24 mouse cellular contexts compared by ENCODE assay signal in genomic region chr7:126340896-126341295, GRCm38 (mm10). TPM values are rescaled to one million over a fixed set of nuclear protein-coding genes. Genes with fewer than 3 reads are reported as not detected.
A peak's percentile ranks its signal among the peaks of the same experiment; 100 is the strongest.
DNase-seq lines count a peak whose midpoint lies in the region; ATAC-seq and TF ChIP-seq lines count a peak whose summit lies in the region.
"Had no signal": no experiment of that assay in that cellular context is flagged by ENCODE, and none has a peak within 500 bp of the region (broad histone marks: within the 10 kb centered on the region; RNA-seq: fewer than 3 reads in every experiment).

No protein-coding gene starts in this region.

- no peak for ATAC-seq in heart, embryonic 13.5 days (ENCODE audit: extremely low read depth, insufficient number of reproducible peaks, low FRiP score, low TSS enrichment)
- no peak for ATAC-seq in limb, embryonic 13.5 days (ENCODE audit: low FRiP score, low read depth)
- peak; percentile 42; the same call in 1 of the 2 replicates for ATAC-seq in intestine, embryonic 15.5 days
- ATAC-seq: forebrain, embryonic 15.5 days; hindbrain, postnatal 0 days had no signal

- H3K4me3 ChIP-seq in heart, embryonic 13.5 days: no peak overlapping the region
- H3K4me3 ChIP-seq in limb, embryonic 13.5 days: no peak overlapping the region
- H3K4me3 ChIP-seq in limb, embryonic 10.5 days: no peak overlapping the region
- H3K4me3 ChIP-seq in CH12.LX (replicated peaks in 1 of 3; ENCODE audit: low read depth in 2 of 3, low read length in 2 of 3, poor library complexity in 1 of 3): no peak overlapping the region
- no peak overlapping the region for H3K4me3 ChIP-seq in intestine, embryonic 15.5 days (replicated peaks)
- H3K4me3 ChIP-seq: embryonic facial prominence, embryonic 15.5 days; forebrain, embryonic 15.5 days had no signal

- DNase-seq in heart, adult 11 months: no peak
- no peak for DNase-seq in limb, embryonic 10.5 days (ENCODE audit: low spot score)
- DNase-seq in CH12.LX (ENCODE audit: extremely low read depth): peak; percentile 52
- no peak for DNase-seq in spleen, postnatal 36 days (ENCODE audit: low spot score in 2 of 2)
- no peak for DNase-seq in adipocyte (ENCODE audit: low spot score)
- DNase-seq: adrenal gland, postnatal 10 days; B cell, adult 2 months; cerebellum, adult 2 months; cerebellum, postnatal 25 days; embryo, embryonic 11 days; gastrocnemius, postnatal 10 days; left cerebral cortex, postnatal 4 days; lung, adult 18-20 months; lung, postnatal 14 days; midbrain, embryonic 14.5 days; right cerebral cortex, postnatal 14 days; thymus, postnatal 4 days had no signal

- 21% methylated on average over 6 of the region's 6 CpGs for WGBS in heart, embryonic 13.5 days
- WGBS in limb, embryonic 13.5 days: 47% methylated on average over 6 of the region's 6 CpGs
- WGBS in limb, embryonic 10.5 days: 59% methylated on average over 6 of the region's 6 CpGs
- 38% methylated on average over 6 of the region's 6 CpGs for WGBS in intestine, embryonic 15.5 days

- 0 out of 2 replicates have a peak overlapping the region, but pooled peaks have one; percentile 25 for H3K9ac ChIP-seq in heart, embryonic 13.5 days
- H3K9ac ChIP-seq in limb, embryonic 13.5 days: peak overlapping the region; percentile 25; the same call in 1 of the 2 replicates
- H3K9ac ChIP-seq in CH12.LX (ENCODE audit: insufficient read depth, low read depth): no peak overlapping the region
- H3K9ac ChIP-seq in intestine, embryonic 15.5 days: no peak overlapping the region
- H3K9ac ChIP-seq: embryonic facial prominence, embryonic 15.5 days; forebrain, embryonic 15.5 days had no signal

- dilution Hi-C loops in CH12.LX (cut with MboI; ENCODE audit: extremely low pct_ligation_motif_present, extremely low pct_unique_long_range_greater_than_20kb, low sequenced_read_pairs): no loop called here

- no peak overlapping the region for H3K4me2 ChIP-seq in heart, embryonic 13.5 days
- H3K4me2 ChIP-seq in limb, embryonic 13.5 days (replicated peaks): no peak overlapping the region
- peak overlapping the region; percentile 54 for H3K4me2 ChIP-seq in CH12.LX (ENCODE audit: insufficient read depth, low read depth, poor library complexity, severe bottlenecking)
- H3K4me2 ChIP-seq in intestine, embryonic 15.5 days (replicated peaks): no peak overlapping the region
- H3K4me2 ChIP-seq: embryonic facial prominence, embryonic 15.5 days; forebrain, embryonic 15.5 days had no signal

- no peak for TF ChIP-seq POLR2A in CH12.LX (IDR thresholded peaks at IDR 0.05; ENCODE audit: low read depth, low read length)

- peak; percentile 30; the same call in 1 of the 2 replicates for TF ChIP-seq EP300 in CH12.LX (IDR thresholded peaks at IDR 0.05; ENCODE audit: low read length)

- H3K36me3 ChIP-seq in heart, embryonic 13.5 days: no peaks in the 10 kb centered on the region
- no peaks in the 10 kb centered on the region for H3K36me3 ChIP-seq in limb, embryonic 13.5 days
- H3K36me3 ChIP-seq in limb, embryonic 10.5 days: no peaks in the 10 kb centered on the region
- H3K36me3 ChIP-seq in CH12.LX (replicated peaks in 1 of 2; ENCODE audit: control insufficient read depth in 1 of 2, insufficient read depth in 1 of 2, low read length in 1 of 2): no peaks in the 10 kb centered on the region
- no peaks in the 10 kb centered on the region for H3K36me3 ChIP-seq in intestine, embryonic 15.5 days
- H3K36me3 ChIP-seq: embryonic facial prominence, embryonic 15.5 days; forebrain, embryonic 15.5 days had no signal

- TF ChIP-seq CTCF in CH12.LX (conservative IDR thresholded peaks at IDR 0.05 in 1 of 2, IDR thresholded peaks at IDR 0.05 in 1 of 2; ENCODE audit: low read depth in 2 of 2, low read length in 2 of 2): no peak

- no peak overlapping the region; the same call in 1 of the 2 replicates for H3K27ac ChIP-seq in heart, embryonic 13.5 days (replicated peaks)
- H3K27ac ChIP-seq in limb, embryonic 13.5 days: no peak overlapping the region
- no peak overlapping the region for H3K27ac ChIP-seq in limb, embryonic 10.5 days
- no peak overlapping the region for H3K27ac ChIP-seq in CH12.LX (ENCODE audit: insufficient read depth, low read depth)
- H3K27ac ChIP-seq in intestine, embryonic 15.5 days: peak overlapping the region; percentile 64
- H3K27ac ChIP-seq: embryonic facial prominence, embryonic 15.5 days; forebrain, embryonic 15.5 days; hindbrain, postnatal 0 days; kidney, postnatal 0 days had no signal

- peaks cover 13% of the 10 kb centered on the region; the same call in 1 of the 2 replicates for H3K4me1 ChIP-seq in heart, embryonic 13.5 days
- peaks cover 14% of the 10 kb centered on the region; the same call in 1 of the 2 replicates for H3K4me1 ChIP-seq in limb, embryonic 13.5 days
- no peaks in the 10 kb centered on the region; the same call in 1 of the 2 replicates for H3K4me1 ChIP-seq in limb, embryonic 10.5 days
- H3K4me1 ChIP-seq in CH12.LX (ENCODE audit: control insufficient read depth in 1 of 2, insufficient read depth in 2 of 2): peaks cover 11 to 22% of the 10 kb centered on the region in 2 experiments
- peaks cover 4% of the 10 kb centered on the region; the same call in 1 of the 2 replicates for H3K4me1 ChIP-seq in intestine, embryonic 15.5 days (replicated peaks)
- H3K4me1 ChIP-seq: forebrain, embryonic 15.5 days had no signal

- no peaks in the 10 kb centered on the region for H3K9me3 ChIP-seq in heart, embryonic 13.5 days
- no peaks in the 10 kb centered on the region for H3K9me3 ChIP-seq in limb, embryonic 13.5 days
- no peaks in the 10 kb centered on the region for H3K9me3 ChIP-seq in limb, embryonic 10.5 days (replicated peaks)
- H3K9me3 ChIP-seq in CH12.LX (replicated peaks; ENCODE audit: low read length): no peaks in the 10 kb centered on the region
- no peaks in the 10 kb centered on the region for H3K9me3 ChIP-seq in intestine, embryonic 15.5 days
- H3K9me3 ChIP-seq: embryonic facial prominence, embryonic 15.5 days; forebrain, embryonic 15.5 days had no signal

- no peak for TF ChIP-seq RAD21 in CH12.LX (IDR thresholded peaks at IDR 0.05; ENCODE audit: low read depth, low read length)

- no peaks in the 10 kb centered on the region; the same call in 1 of the 2 replicates for H3K79me2 ChIP-seq in CH12.LX (replicated peaks; ENCODE audit: control insufficient read depth, extremely low read depth, insufficient read depth, poor library complexity, severe bottlenecking)

- in situ Hi-C loops in CH12.LX (cut with MboI; ENCODE audit: low pct_ligation_motif_present, low pct_unique_long_range_greater_than_20kb, low sequenced_read_pairs): no loop called here

- H3K27me3 ChIP-seq in heart, embryonic 13.5 days (replicated peaks): no peaks in the 10 kb centered on the region
- H3K27me3 ChIP-seq in limb, embryonic 13.5 days: no peaks in the 10 kb centered on the region
- H3K27me3 ChIP-seq in limb, embryonic 10.5 days (ENCODE audit: low read depth, poor library complexity, severe bottlenecking): no peaks in the 10 kb centered on the region
- H3K27me3 ChIP-seq in CH12.LX (replicated peaks): peaks cover 2% of the 10 kb centered on the region
- H3K27me3 ChIP-seq in intestine, embryonic 15.5 days (replicated peaks): no peaks in the 10 kb centered on the region
- H3K27me3 ChIP-seq: embryonic facial prominence, embryonic 15.5 days; forebrain, embryonic 15.5 days had no signal

TF ChIP-seq in CH12.LX, 34 proteins besides CTCF, POLR2A, EP300 and RAD21 (continues in another document):
- 0 out of 2 replicates have a peak, but pooled peaks have one; percentile 33 for TF ChIP-seq UBTF (IDR thresholded peaks at IDR 0.05; ENCODE audit: low read depth, low read length)
- TF ChIP-seq TBP (conservative IDR thresholded peaks at IDR 0.05; ENCODE audit: low read depth, low read length): 0 out of 2 replicates have a peak, but pooled peaks have one; percentile 55
- 0 out of 2 replicates have a peak, but pooled peaks have one; percentile 22 for TF ChIP-seq ETS1 (conservative IDR thresholded peaks at IDR 0.05; ENCODE audit: low read depth, low read length)
- no peak for TF ChIP-seq MAFK (IDR thresholded peaks at IDR 0.05; ENCODE audit: insufficient replicate concordance, low read length)
- no peak for TF ChIP-seq MAX (IDR thresholded peaks at IDR 0.05; ENCODE audit: low read length)
- TF ChIP-seq USF2 (conservative IDR thresholded peaks at IDR 0.05; ENCODE audit: low read depth, low read length): no peak
- no peak for TF ChIP-seq MXI1 (IDR thresholded peaks at IDR 0.05; ENCODE audit: low read depth, low read length)
- TF ChIP-seq PAX5 (IDR thresholded peaks at IDR 0.05; ENCODE audit: low read length): no peak
- no peak for TF ChIP-seq JUN (IDR thresholded peaks at IDR 0.05; ENCODE audit: insufficient read depth, low read depth, low read length)
- TF ChIP-seq ZNF384 (IDR thresholded peaks at IDR 0.05; ENCODE audit: low read depth, low read length): no peak

RNA-seq across cellular contexts. Expression of gene Lat, which starts 28.5 kb away (rescaled TPM):
- 3.0 and 3.1 TPM in 2 replicates for polyA plus RNA-seq in heart, embryonic 13.5 days (2015; fragmentation: Nextera tagmentation; extraction: Ambion mirVana)
- polyA plus RNA-seq in limb, embryonic 13.5 days (2015; fragmentation: Nextera tagmentation; extraction: Ambion mirVana): 2.9 and 3.6 TPM in 2 replicates
- polyA plus RNA-seq in limb, embryonic 10.5 days (2016; fragmentation: Nextera tagmentation; extraction: Ambion mirVana): 1.6 and 3.0 TPM in 2 replicates
- total RNA-seq in CH12.LX (2012; rRNA removed) (0.42 TPM in 2 replicates), CH12.LX (2014; rRNA removed) (0.55 TPM in 1 of 2 replicates, not detected in the other)
- 1.1 and 1.2 TPM in 2 replicates for polyA plus RNA-seq in CH12.LX (2012; ENCODE audit: insufficient read length, low read depth)
- polyA plus RNA-seq in intestine, embryonic 15.5 days (2015; fragmentation: Nextera tagmentation; extraction: Ambion mirVana): 1.4 and 1.5 TPM in 2 replicates

RNA-seq across cellular contexts. Expression of gene Spns1, which starts 36.4 kb away (rescaled TPM):
- polyA plus RNA-seq in heart, embryonic 13.5 days (2015; fragmentation: Nextera tagmentation; extraction: Ambion mirVana): 43.7 and 44.9 TPM in 2 replicates
- 61.7 and 62.4 TPM in 2 replicates for polyA plus RNA-seq in limb, embryonic 13.5 days (2015; fragmentation: Nextera tagmentation; extraction: Ambion mirVana)
- polyA plus RNA-seq in limb, embryonic 10.5 days (2016; fragmentation: Nextera tagmentation; extraction: Ambion mirVana): 67.7 and 68.4 TPM in 2 replicates
- total RNA-seq in CH12.LX (2012; rRNA removed) (38.4 and 42.6 TPM in 2 replicates), CH12.LX (2014; rRNA removed) (36.4 and 45.3 TPM in 2 replicates)
- 37.8 and 61.7 TPM in 2 replicates for polyA plus RNA-seq in CH12.LX (2012; ENCODE audit: insufficient read length, low read depth)
- 53.4 and 59.3 TPM in 2 replicates for polyA plus RNA-seq in intestine, embryonic 15.5 days (2015; fragmentation: Nextera tagmentation; extraction: Ambion mirVana)

RNA-seq across cellular contexts. Expression of gene Nfatc2ip, which starts 55.6 kb away (rescaled TPM):
- 1.0 and 1.7 TPM in 2 replicates for polyA plus RNA-seq in heart, embryonic 13.5 days (2015; fragmentation: Nextera tagmentation; extraction: Ambion mirVana)
- polyA plus RNA-seq in limb, embryonic 13.5 days (2015; fragmentation: Nextera tagmentation; extraction: Ambion mirVana): 2.3 and 2.4 TPM in 2 replicates
- polyA plus RNA-seq in limb, embryonic 10.5 days (2016; fragmentation: Nextera tagmentation; extraction: Ambion mirVana): 2.6 and 2.9 TPM in 2 replicates
- total RNA-seq in CH12.LX (2012; rRNA removed): 7.8 and 8.8 TPM in 2 replicates
- 15.0 and 16.8 TPM in 2 replicates for total RNA-seq in CH12.LX (2014; rRNA removed)
- polyA plus RNA-seq in CH12.LX (2012; ENCODE audit: insufficient read length, low read depth): 13.0 and 13.9 TPM in 2 replicates
- 1.6 and 2.5 TPM in 2 replicates for polyA plus RNA-seq in intestine, embryonic 15.5 days (2015; fragmentation: Nextera tagmentation; extraction: Ambion mirVana)

Comparison
In these comparisons a context has a peak if more than half of its experiments do, and no peak if none do; other contexts are left out.
1. H3K9ac ChIP-seq: peak in heart, embryonic 13.5 days (single experiment) and limb, embryonic 13.5 days (single experiment); none in CH12.LX (single experiment) and intestine, embryonic 15.5 days (single experiment).